Mouse (Mus musculus) mature B cell (primary cell): Measurements from ENCODE around the gene Fmod.

ENCODE experiments used
- in situ Hi-C: fragments of 300-500 bp; cut with MboI; formaldehyde crosslinking; loops from 2 replicates; pipeline ENCODE4 v1.14.3; 2019

Gene Fmod

GRCm38 (mm10) chr1:134075532-134075931, 38.5 kb downstream of the Fmod start:
- in situ Hi-C loops, result loop anchor here (25.0 kb wide), 1 partner anchor 1038 kb away; the partner anchor contains the start of genes Mdm4 and Pik3c2b

- in situ Hi-C loops, result loop anchor here (25.0 kb wide), 1 partner anchor 1039 kb away; the partner anchor contains the start of genes Mdm4 and Pik3c2b
Observed at GRCm38 (mm10) chr1:134076789-134077188, 39.7 kb downstream of the Fmod start.

- in situ Hi-C loops, result loop anchor here (25.0 kb wide), 1 partner anchor 1040 kb away; the partner anchor contains the start of genes Mdm4 and Pik3c2b
Observed at GRCm38 (mm10) chr1:134077389-134078060, 40.5 kb downstream of the Fmod start.

GRCm38 (mm10) chr1:134078061-134078795, 41.2 kb downstream of the Fmod start:
- in situ Hi-C loops, result loop anchor here (25.0 kb wide), 1 partner anchor 1041 kb away; the partner anchor contains the start of genes Mdm4 and Pik3c2b

- in situ Hi-C loops, result loop anchor here (25.0 kb wide), 1 partner anchor 1042 kb away; the partner anchor contains the start of genes Mdm4 and Pik3c2b
Observed at GRCm38 (mm10) chr1:134078802-134079476, 41.9 kb downstream of the Fmod start, which contains the start of gene Btg2. Gene Btg2 (minus strand): TSS chr1:134079120.

GRCm38 (mm10) chr1:134079477-134080163, 42.6 kb downstream of the Fmod start:
- in situ Hi-C loops, result loop anchor here (25.0 kb wide), 1 partner anchor 1042 kb away; the partner anchor contains the start of genes Mdm4 and Pik3c2b

GRCm38 (mm10) chr1:134080406-134080805, 43.4 kb downstream of the Fmod start:
- in situ Hi-C loops, result loop anchor here (25.0 kb wide), 1 partner anchor 1043 kb away; the partner anchor contains the start of genes Mdm4 and Pik3c2b

- in situ Hi-C loops, result loop anchor here (25.0 kb wide), 1 partner anchor 1044 kb away; the partner anchor contains the start of genes Mdm4 and Pik3c2b
Observed at GRCm38 (mm10) chr1:134080881-134081450, 43.9 kb downstream of the Fmod start.

GRCm38 (mm10) chr1:134082987-134083516, 46.0 kb downstream of the Fmod start:
- in situ Hi-C loops, result loop anchor here (25.0 kb wide), 1 partner anchor 1046 kb away; the partner anchor contains the start of genes Mdm4 and Pik3c2b

GRCm38 (mm10) chr1:134083676-134084075, 46.6 kb downstream of the Fmod start:
- in situ Hi-C loops, result loop anchor here (25.0 kb wide), 1 partner anchor 1046 kb away; the partner anchor contains the start of genes Mdm4 and Pik3c2b

GRCm38 (mm10) chr1:134084128-134084527, 47.1 kb downstream of the Fmod start:
- in situ Hi-C loops, result loop anchor here (25.0 kb wide), 1 partner anchor 1047 kb away; the partner anchor contains the start of genes Mdm4 and Pik3c2b

GRCm38 (mm10) chr1:134086017-134086416, 49.0 kb downstream of the Fmod start:
- in situ Hi-C loops, result loop anchor here (25.0 kb wide), 1 partner anchor 1049 kb away; the partner anchor contains the start of genes Mdm4 and Pik3c2b

GRCm38 (mm10) chr1:134086811-134087398, 49.9 kb downstream of the Fmod start:
- in situ Hi-C loops, result loop anchor here (25.0 kb wide), 1 partner anchor 1050 kb away; the partner anchor contains the start of genes Mdm4 and Pik3c2b

GRCm38 (mm10) chr1:134089074-134089473, 52.0 kb downstream of the Fmod start:
- in situ Hi-C loops, result loop anchor here (25.0 kb wide), 1 partner anchor 1052 kb away; the partner anchor contains the start of genes Mdm4 and Pik3c2b

- in situ Hi-C loops, result loop anchor here (25.0 kb wide), 1 partner anchor 1055 kb away; the partner anchor contains the start of genes Mdm4 and Pik3c2b
Observed at GRCm38 (mm10) chr1:134091851-134092250, 54.8 kb downstream of the Fmod start.

GRCm38 (mm10) chr1:134092368-134092767, 55.3 kb downstream of the Fmod start:
- in situ Hi-C loops, result loop anchor here (25.0 kb wide), 1 partner anchor 1055 kb away; the partner anchor contains the start of genes Mdm4 and Pik3c2b

- in situ Hi-C loops, result loop anchor here (25.0 kb wide), 1 partner anchor 1056 kb away; the partner anchor contains the start of genes Mdm4 and Pik3c2b
Observed at GRCm38 (mm10) chr1:134092852-134093770, 56.1 kb downstream of the Fmod start.
